Mouse (Mus musculus): ENCODE results near the gene Foxj3. TPM values are rescaled to one million over a fixed set of nuclear protein-coding genes. Genes with fewer than 3 reads are reported as not detected.

Gene Foxj3
- polyA plus RNA-seq, 1 experiment = 9.3 TPM

DNA sequence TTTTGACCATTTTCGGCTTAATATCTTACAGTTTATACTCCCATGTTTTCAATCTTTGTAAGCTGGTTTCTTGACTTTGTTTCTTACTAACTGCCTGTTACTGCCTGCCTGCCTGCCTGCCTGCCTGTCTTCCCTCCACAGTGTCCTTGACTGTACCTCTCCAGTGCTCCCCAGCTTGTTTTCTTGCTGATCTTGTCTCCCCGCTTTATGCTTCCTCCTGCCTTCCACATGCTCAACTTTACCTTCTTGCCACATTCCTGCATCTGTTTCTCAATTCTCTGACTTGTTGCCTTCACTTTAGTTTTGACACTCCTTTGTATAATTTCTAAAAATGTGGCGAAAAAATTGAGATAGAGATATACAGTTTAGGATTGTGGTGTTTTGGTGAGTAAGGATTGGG, 35.9 kb downstream of the Foxj3 start:
- no peak overlapping the region for H3ac ChIP-seq (ENCODE audit: control insufficient read depth, insufficient read length, low read depth)
- TF ChIP-seq CTCF (IDR thresholded peaks at IDR 0.05; ENCODE audit: control insufficient read depth, insufficient read depth, insufficient read length) = no peak
- TF ChIP-seq MAX (IDR thresholded peaks at IDR 0.05) = no peak
- no peak for TF ChIP-seq MYOD1 (IDR thresholded peaks at IDR 0.05; ENCODE audit: control insufficient read depth, insufficient read length, low read depth)
- no peak for TF ChIP-seq FOSL1 (IDR thresholded peaks at IDR 0.05; ENCODE audit: insufficient read depth, low read length, poor library complexity, severe bottlenecking)
- TF ChIP-seq MYOG (IDR thresholded peaks at IDR 0.05; ENCODE audit: control insufficient read depth, extremely low read depth, insufficient read length) = no peak
- no peak for TF ChIP-seq CEBPB (IDR thresholded peaks at IDR 0.05; ENCODE audit: low read depth)
- TF ChIP-seq USF1 (IDR thresholded peaks at IDR 0.05; ENCODE audit: low read depth) = no peak
- H3K79me3 ChIP-seq (ENCODE audit: low read depth) = peaks cover 70% of the 10 kb centered on the region
- no peak overlapping the region for H3K4me3 ChIP-seq (ENCODE audit: insufficient read depth, poor library complexity, severe bottlenecking)
- H3K27me3 ChIP-seq (ENCODE audit: control insufficient read depth, insufficient read depth, insufficient read length) = no peaks in the 10 kb centered on the region
- H3K79me2 ChIP-seq (ENCODE audit: control insufficient read depth, insufficient read depth) = peaks cover 95% of the 10 kb centered on the region
- peaks cover 32% of the 10 kb centered on the region for H3K36me3 ChIP-seq (ENCODE audit: control insufficient read depth, insufficient read depth)

DNA sequence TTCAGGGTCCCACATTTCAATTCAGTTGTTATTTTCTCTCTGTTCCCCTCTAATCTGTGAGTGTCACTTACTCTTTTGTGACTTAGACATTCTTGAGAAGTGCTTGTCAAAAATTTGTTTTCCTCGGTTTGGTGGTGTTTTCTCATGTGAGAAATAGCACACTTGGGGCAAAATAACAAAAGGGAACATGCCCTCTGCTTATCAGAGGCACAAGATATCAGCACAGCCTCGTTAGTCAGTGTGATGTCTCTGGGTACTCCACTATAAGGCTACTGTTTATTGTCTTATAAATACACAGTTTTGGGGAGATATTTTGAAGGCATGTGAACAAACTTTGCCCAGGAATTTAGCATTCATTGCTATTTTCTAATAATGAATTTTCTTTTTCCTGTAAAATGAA, 37.7 kb downstream of the Foxj3 start:
- Histone ChIP-seq H3K36me3 (ENCODE audit: control insufficient read depth, insufficient read depth) (peaks cover 41% of the 10 kb centered on the region), H3K4me3 (ENCODE audit: insufficient read depth, poor library complexity, severe bottlenecking) (no peak overlapping the region), H3K79me3 (ENCODE audit: low read depth) (peaks cover 69% of the 10 kb centered on the region), H3ac (ENCODE audit: control insufficient read depth, insufficient read length, low read depth) (no peak overlapping the region), H3K79me2 (ENCODE audit: control insufficient read depth, insufficient read depth) (peaks cover 96% of the 10 kb centered on the region), H3K27me3 (ENCODE audit: control insufficient read depth, insufficient read depth, insufficient read length) (no peaks in the 10 kb centered on the region)
- TF ChIP-seq MYOD1 (IDR thresholded peaks at IDR 0.05; ENCODE audit: control insufficient read depth, insufficient read length, low read depth) = no peak
- no peak for TF ChIP-seq MAX (IDR thresholded peaks at IDR 0.05)
- no peak for TF ChIP-seq FOSL1 (IDR thresholded peaks at IDR 0.05; ENCODE audit: insufficient read depth, low read length, poor library complexity, severe bottlenecking)
- no peak for TF ChIP-seq CEBPB (IDR thresholded peaks at IDR 0.05; ENCODE audit: low read depth)
- TF ChIP-seq MYOG (IDR thresholded peaks at IDR 0.05; ENCODE audit: control insufficient read depth, extremely low read depth, insufficient read length) = no peak

DNA sequence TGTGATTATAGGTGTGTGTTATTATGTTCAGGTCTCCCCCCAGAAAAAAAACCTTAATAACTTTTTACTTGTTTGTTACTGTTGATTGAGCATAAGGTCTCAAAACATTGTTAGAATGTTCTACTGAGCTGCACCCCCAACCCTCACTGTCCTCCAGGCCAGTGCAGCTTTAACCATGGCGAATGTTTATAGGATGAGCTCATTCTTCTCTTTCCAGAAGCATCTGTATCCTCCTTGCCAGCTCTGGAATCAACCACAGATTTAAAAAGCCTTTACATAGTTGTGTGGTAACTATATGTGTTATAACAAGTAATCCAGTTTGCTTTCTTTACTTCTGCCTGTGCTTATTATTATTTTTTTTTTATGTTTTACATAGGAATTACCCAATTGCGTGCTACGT, 38.7 kb downstream of the Foxj3 start:
- no peak for TF ChIP-seq MAX (IDR thresholded peaks at IDR 0.05)
- no peak for TF ChIP-seq MYOG (IDR thresholded peaks at IDR 0.05; ENCODE audit: control insufficient read depth, extremely low read depth, insufficient read length)
- no peak for TF ChIP-seq MYOD1 (IDR thresholded peaks at IDR 0.05; ENCODE audit: control insufficient read depth, insufficient read length, low read depth)
- TF ChIP-seq FOSL1 (IDR thresholded peaks at IDR 0.05; ENCODE audit: insufficient read depth, low read length, poor library complexity, severe bottlenecking) = no peak
- TF ChIP-seq USF1 (IDR thresholded peaks at IDR 0.05; ENCODE audit: low read depth) = no peak
- TF ChIP-seq CTCF (IDR thresholded peaks at IDR 0.05; ENCODE audit: control insufficient read depth, insufficient read depth, insufficient read length) = no peak
- TF ChIP-seq CEBPB (IDR thresholded peaks at IDR 0.05; ENCODE audit: low read depth) = no peak
- Histone ChIP-seq H3K79me2 (ENCODE audit: control insufficient read depth, insufficient read depth) (peaks cover 96% of the 10 kb centered on the region), H3ac (ENCODE audit: control insufficient read depth, insufficient read length, low read depth) (no peak overlapping the region), H3K4me3 (ENCODE audit: insufficient read depth, poor library complexity, severe bottlenecking) (no peak overlapping the region), H3K27me3 (ENCODE audit: control insufficient read depth, insufficient read depth, insufficient read length) (no peaks in the 10 kb centered on the region), H3K36me3 (ENCODE audit: control insufficient read depth, insufficient read depth) (peaks cover 41% of the 10 kb centered on the region), H3K79me3 (ENCODE audit: low read depth) (peaks cover 66% of the 10 kb centered on the region)

DNA sequence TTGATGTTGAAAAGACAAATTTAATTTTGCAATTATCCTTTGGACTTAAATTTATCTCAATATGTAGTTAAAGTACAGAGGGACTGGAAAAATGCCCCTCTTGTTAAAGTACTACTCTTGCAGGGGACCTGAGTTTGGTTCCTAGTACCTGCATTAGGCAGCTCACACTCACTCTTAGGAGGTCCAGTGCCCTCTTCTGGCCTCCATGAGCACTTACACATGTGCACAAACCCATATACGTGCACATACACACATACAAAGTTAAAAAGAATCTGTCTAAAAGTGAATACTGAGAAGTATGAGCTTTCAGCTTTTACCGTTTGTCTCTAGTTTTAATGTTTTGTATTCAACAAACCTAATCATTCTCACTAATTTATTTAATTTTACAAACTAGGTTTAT, 51.2 kb downstream of the Foxj3 start:
- no peak for TF ChIP-seq FOSL1 (IDR thresholded peaks at IDR 0.05; ENCODE audit: insufficient read depth, low read length, poor library complexity, severe bottlenecking)
- no peak for TF ChIP-seq CEBPB (IDR thresholded peaks at IDR 0.05; ENCODE audit: low read depth)
- TF ChIP-seq CTCF (IDR thresholded peaks at IDR 0.05; ENCODE audit: control insufficient read depth, insufficient read depth, insufficient read length) = no peak
- no peak for TF ChIP-seq USF1 (IDR thresholded peaks at IDR 0.05; ENCODE audit: low read depth)
- TF ChIP-seq MAX (IDR thresholded peaks at IDR 0.05) = no peak
- TF ChIP-seq MYOD1 (IDR thresholded peaks at IDR 0.05; ENCODE audit: control insufficient read depth, insufficient read length, low read depth) = no peak
- TF ChIP-seq MYOG (IDR thresholded peaks at IDR 0.05; ENCODE audit: control insufficient read depth, extremely low read depth, insufficient read length) = no peak
- Histone ChIP-seq H3K36me3 (ENCODE audit: control insufficient read depth, insufficient read depth) (peaks cover 31% of the 10 kb centered on the region), H3ac (ENCODE audit: control insufficient read depth, insufficient read length, low read depth) (no peak overlapping the region), H3K79me3 (ENCODE audit: low read depth) (peaks cover 55% of the 10 kb centered on the region), H3K79me2 (ENCODE audit: control insufficient read depth, insufficient read depth) (peaks cover 96% of the 10 kb centered on the region), H3K4me3 (ENCODE audit: insufficient read depth, poor library complexity, severe bottlenecking) (no peak overlapping the region), H3K27me3 (ENCODE audit: control insufficient read depth, insufficient read depth, insufficient read length) (no peaks in the 10 kb centered on the region)

DNA sequence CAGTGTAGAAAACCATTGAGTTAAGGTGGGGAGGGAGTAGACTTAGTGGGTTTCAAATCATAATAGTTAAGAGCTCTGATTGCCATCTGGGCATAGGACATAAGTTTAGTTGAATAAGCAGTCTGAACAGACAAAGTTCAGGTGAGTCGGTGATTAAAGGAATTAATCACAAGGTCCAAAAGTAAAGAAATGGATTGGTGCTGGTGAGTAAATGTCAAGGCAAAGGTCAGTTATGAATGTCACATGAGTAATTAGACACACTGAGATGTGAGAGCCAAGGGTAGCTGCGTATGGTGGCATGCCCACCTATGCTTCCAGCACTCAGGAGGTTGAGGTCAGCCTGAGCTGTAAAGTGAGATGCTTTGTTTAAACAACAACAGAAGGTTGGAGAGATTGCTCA, 52.6 kb downstream of the Foxj3 start:
- Histone ChIP-seq H3K27me3 (ENCODE audit: control insufficient read depth, insufficient read depth, insufficient read length) (no peaks in the 10 kb centered on the region), H3K79me2 (ENCODE audit: control insufficient read depth, insufficient read depth) (peaks cover 92% of the 10 kb centered on the region), H3K4me3 (ENCODE audit: insufficient read depth, poor library complexity, severe bottlenecking) (no peak overlapping the region), H3K79me3 (ENCODE audit: low read depth) (peaks cover 47% of the 10 kb centered on the region), H3K36me3 (ENCODE audit: control insufficient read depth, insufficient read depth) (peaks cover 34% of the 10 kb centered on the region), H3ac (ENCODE audit: control insufficient read depth, insufficient read length, low read depth) (no peak overlapping the region)
- TF ChIP-seq MAX (IDR thresholded peaks at IDR 0.05) (no peak), USF1 (IDR thresholded peaks at IDR 0.05; ENCODE audit: low read depth) (no peak), CEBPB (IDR thresholded peaks at IDR 0.05; ENCODE audit: low read depth) (no peak), MYOD1 (IDR thresholded peaks at IDR 0.05; ENCODE audit: control insufficient read depth, insufficient read length, low read depth) (no peak), MYOG (IDR thresholded peaks at IDR 0.05; ENCODE audit: control insufficient read depth, extremely low read depth, insufficient read length) (no peak), CTCF (IDR thresholded peaks at IDR 0.05; ENCODE audit: control insufficient read depth, insufficient read depth, insufficient read length) (no peak), FOSL1 (IDR thresholded peaks at IDR 0.05; ENCODE audit: insufficient read depth, low read length, poor library complexity, severe bottlenecking) (no peak)

DNA sequence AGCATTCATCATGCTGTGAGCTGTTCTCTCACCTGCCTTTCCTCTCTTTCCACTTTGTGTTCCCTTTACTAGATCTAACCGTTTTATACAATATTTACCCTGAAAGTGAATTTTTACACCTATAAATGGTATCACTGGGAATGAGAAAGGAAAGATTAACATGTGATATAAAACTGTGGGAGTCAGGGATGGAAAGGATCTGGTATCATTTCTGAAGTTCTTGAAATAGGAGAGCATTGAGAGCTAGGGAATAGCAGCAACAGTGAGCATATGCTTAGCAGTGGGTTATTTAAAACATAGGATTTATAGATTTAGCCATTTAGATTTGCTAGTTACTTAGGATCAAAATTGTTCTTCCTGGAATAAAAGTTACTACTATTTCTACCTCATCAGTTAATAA, 53.2 kb downstream of the Foxj3 start:
- TF ChIP-seq CEBPB (IDR thresholded peaks at IDR 0.05; ENCODE audit: low read depth) = no peak
- TF ChIP-seq CTCF (IDR thresholded peaks at IDR 0.05; ENCODE audit: control insufficient read depth, insufficient read depth, insufficient read length) = no peak
- no peak for TF ChIP-seq FOSL1 (IDR thresholded peaks at IDR 0.05; ENCODE audit: insufficient read depth, low read length, poor library complexity, severe bottlenecking)

More for the DNA sequence above, 53.2 kb downstream of the Foxj3 start:
- no peak overlapping the region for H3ac ChIP-seq (ENCODE audit: control insufficient read depth, insufficient read length, low read depth)
- peaks cover 31% of the 10 kb centered on the region for H3K36me3 ChIP-seq (ENCODE audit: control insufficient read depth, insufficient read depth)
- H3K79me2 ChIP-seq (ENCODE audit: control insufficient read depth, insufficient read depth) = peaks cover 92% of the 10 kb centered on the region
- H3K4me3 ChIP-seq (ENCODE audit: insufficient read depth, poor library complexity, severe bottlenecking) = no peak overlapping the region
- H3K27me3 ChIP-seq (ENCODE audit: control insufficient read depth, insufficient read depth, insufficient read length) = no peaks in the 10 kb centered on the region
- peaks cover 41% of the 10 kb centered on the region for H3K79me3 ChIP-seq (ENCODE audit: low read depth)

Data from C2C12 (cell line).